Mouse (Mus musculus) lung, postnatal 36 days (tissue): ENCODE measurements around the gene Gmppa.

Source experiments
- DNase-seq: peaks from one replicate; pipeline ENCODE4 v3.0.0; 2022; ENCODE audit warnings: mixed read lengths

The Gmppa gene

GRCm38 (mm10) chr1:75423780-75424390 lies 11.8 kb upstream of the Gmppa start:
- DNase-seq = no peak

- DNase-seq = peak; percentile 50
Observed at GRCm38 (mm10) chr1:75425796-75426471, 9.8 kb upstream of the Gmppa start.

GRCm38 (mm10) chr1:75438782-75439181 lies 3.1 kb downstream of the Gmppa start:
- DNase-seq = no peak

- DNase-seq = no peak
Observed at GRCm38 (mm10) chr1:75440661-75441060, 4.9 kb downstream of the Gmppa start.

- DNase-seq = no peak
Observed at GRCm38 (mm10) chr1:75441471-75441996, 5.8 kb downstream of the Gmppa start.

- DNase-seq = no peak
Observed at GRCm38 (mm10) chr1:75442171-75442570, 6.4 kb downstream of the Gmppa start.

GRCm38 (mm10) chr1:75442811-75443210 lies 7.1 kb downstream of the Gmppa start:
- DNase-seq = no peak

- no peak for DNase-seq
Observed at GRCm38 (mm10) chr1:75443247-75444024, 7.7 kb downstream of the Gmppa start.

GRCm38 (mm10) chr1:75444208-75444607 lies 8.5 kb downstream of the Gmppa start:
- DNase-seq = no peak

- DNase-seq = no peak
Observed at GRCm38 (mm10) chr1:75445141-75445701, 9.5 kb downstream of the Gmppa start.

- DNase-seq = peak; percentile 84
Observed at GRCm38 (mm10) chr1:75445751-75446611, 10.3 kb downstream of the Gmppa start.

GRCm38 (mm10) chr1:75446656-75447055 lies 10.9 kb downstream of the Gmppa start:
- DNase-seq = no peak

- DNase-seq = no peak
Observed at GRCm38 (mm10) chr1:75447265-75448051, 11.7 kb downstream of the Gmppa start.

- DNase-seq = no peak
Observed at GRCm38 (mm10) chr1:75448052-75448431, 12.3 kb downstream of the Gmppa start.

GRCm38 (mm10) chr1:75448937-75449336 lies 13.2 kb downstream of the Gmppa start:
- no peak for DNase-seq

- DNase-seq = no peak
Observed at GRCm38 (mm10) chr1:75449377-75450135, 13.8 kb downstream of the Gmppa start.

- DNase-seq = no peak
Observed at GRCm38 (mm10) chr1:75450314-75451005, 14.7 kb downstream of the Gmppa start, which contains the start of gene Asic4. Gene Asic4 (plus strand): TSS chr1:75450436.

GRCm38 (mm10) chr1:75451900-75452299 lies 16.2 kb downstream of the Gmppa start:
- no peak for DNase-seq

- DNase-seq = no peak
Observed at GRCm38 (mm10) chr1:75455433-75455832, 19.7 kb downstream of the Gmppa start.

- no peak for DNase-seq
Observed at GRCm38 (mm10) chr1:75455948-75456347, 20.2 kb downstream of the Gmppa start.
